Mouse (Mus musculus): ENCODE data around the gene Rex1bd. TPM values are rescaled to one million over a fixed set of nuclear protein-coding genes. Genes with fewer than 3 reads are reported as not detected.
"Not testable (repeated sequence)": the region's sequence is repeated elsewhere in the genome, so short reads cannot be mapped to it uniquely, and the experiment has no call there.

The Rex1bd gene
- polyA plus RNA-seq, 1 experiment from 2014 or later: 155 TPM

DNA sequence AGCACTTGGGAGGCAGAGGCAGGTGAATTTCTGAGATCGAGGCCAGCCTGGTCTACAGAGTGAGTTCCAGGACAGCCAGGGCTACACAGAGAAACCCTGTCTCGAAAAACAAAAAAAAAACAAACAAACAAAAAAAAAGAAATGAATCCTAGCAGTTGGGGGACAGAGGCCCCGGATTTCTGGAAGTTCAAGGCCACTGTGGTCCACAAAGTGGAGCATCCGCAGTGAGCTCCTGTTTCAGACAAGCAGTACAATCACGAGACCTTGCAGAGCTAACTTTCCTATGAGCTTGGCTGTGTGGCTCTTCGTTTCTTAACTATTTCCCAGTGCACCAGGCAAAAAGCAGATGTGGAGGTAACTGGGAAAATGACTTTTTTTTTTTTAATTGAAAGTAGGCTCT lies 4.6 kb upstream of the Rex1bd start:
- Histone ChIP-seq H3K27ac (replicated peaks) (0 out of 2 replicates have a peak overlapping the region, but pooled peaks have one; percentile 97), H3K36me3 (peaks cover 48% of the 10 kb centered on the region), H3K4me3 (replicated peaks) (peak overlapping the region; percentile 77), H3K4me1 (peaks cover 29% of the 10 kb centered on the region), H3K4me2 (replicated peaks) (peak overlapping the region; percentile 86)
- H3K9ac ChIP-seq; H3K27me3 ChIP-seq; H3K9me3 ChIP-seq (replicated peaks); ATAC-seq (ENCODE audit: insufficient number of reproducible peaks, low FRiP score, low TSS enrichment, low read depth): not testable (repeated sequence)
- 88% methylated on average over 6 of the region's 6 CpGs for WGBS

- Histone ChIP-seq H3K4me2 (replicated peaks) (peak within 1 kb of the TSS; percentile 86), H3K9me3 (replicated peaks) (no peaks in the 10 kb centered on the region), H3K4me1 (peaks cover 37% of the 10 kb centered on the region), H3K4me3 (replicated peaks) (peak within 1 kb of the TSS; percentile 77), H3K36me3 (peaks cover 43% of the 10 kb centered on the region), H3K9ac (peak within 1 kb of the TSS; percentile 94), H3K27ac (replicated peaks) (peak within 1 kb of the TSS; percentile 97), H3K27me3 (no peaks in the 10 kb centered on the region)
- ATAC-seq (ENCODE audit: insufficient number of reproducible peaks, low FRiP score, low TSS enrichment, low read depth): peak; percentile 87
- 1% methylated on average over 74 of the region's 74 CpGs for WGBS
Measured at GRCm38 (mm10) chr8:70510228-70510915, 3.8 kb upstream of the Rex1bd start, which contains the start of gene Uba52. Gene Uba52 (minus strand): TSS chr8:70510801.

DNA sequence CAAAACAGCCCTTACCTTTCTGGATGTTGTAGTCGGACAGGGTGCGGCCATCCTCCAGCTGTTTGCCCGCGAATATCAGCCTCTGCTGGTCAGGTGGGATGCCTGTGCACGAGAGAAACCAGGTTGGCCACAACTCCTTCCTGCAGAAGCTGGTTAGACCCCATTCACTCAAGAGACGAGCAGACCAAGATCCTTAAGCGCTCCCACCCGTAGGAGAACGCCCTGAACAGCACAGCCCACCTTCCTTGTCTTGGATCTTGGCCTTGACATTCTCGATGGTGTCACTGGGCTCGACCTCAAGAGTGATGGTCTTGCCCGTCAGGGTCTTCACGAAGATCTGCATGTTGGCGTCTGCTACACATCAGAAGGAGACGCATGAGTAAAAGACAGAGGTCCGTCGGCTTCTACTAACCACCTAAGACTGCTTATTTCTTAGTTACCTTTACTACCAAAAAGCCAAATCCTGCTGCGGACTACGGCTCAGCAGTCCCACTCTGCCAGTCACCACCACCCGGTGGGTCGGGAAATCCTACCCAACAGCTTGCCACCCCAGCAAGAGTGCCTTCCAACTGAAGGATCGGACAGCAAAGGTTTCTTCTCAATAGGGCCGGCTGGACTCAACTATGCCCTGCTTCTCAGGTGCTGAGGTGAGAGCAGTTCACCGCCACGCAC lies 2.9 kb upstream of the Rex1bd start:
- peak overlapping the region; percentile 97 for H3K27ac ChIP-seq (replicated peaks)
- H3K4me2 ChIP-seq (replicated peaks): peak overlapping the region; percentile 86
- no peaks in the 10 kb centered on the region for H3K9me3 ChIP-seq (replicated peaks)
- ATAC-seq (ENCODE audit: insufficient number of reproducible peaks, low FRiP score, low TSS enrichment, low read depth): no peak
- peaks cover 47% of the 10 kb centered on the region for H3K4me1 ChIP-seq
- WGBS: 8% methylated on average over 25 of the region's 25 CpGs
- no peaks in the 10 kb centered on the region for H3K27me3 ChIP-seq
- H3K36me3 ChIP-seq: peaks cover 40% of the 10 kb centered on the region
- peak overlapping the region; percentile 77 for H3K4me3 ChIP-seq (replicated peaks)
- peak overlapping the region; percentile 94 for H3K9ac ChIP-seq

GRCm38 (mm10) chr8:70507027-70507393 lies 458 bp upstream of the Rex1bd start:
- peak overlapping the region; percentile 97 for H3K27ac ChIP-seq (replicated peaks)
- WGBS: 48% methylated on average over 5 of the region's 5 CpGs
- peaks cover 68% of the 10 kb centered on the region for H3K4me1 ChIP-seq
- no peak for ATAC-seq (ENCODE audit: insufficient number of reproducible peaks, low FRiP score, low TSS enrichment, low read depth)
- peaks cover 8% of the 10 kb centered on the region; the same call in 1 of the 2 replicates for H3K27me3 ChIP-seq
- H3K4me3 ChIP-seq (replicated peaks): peak overlapping the region; percentile 73; the same call in 1 of the 2 replicates
- H3K9ac ChIP-seq: no peak overlapping the region
- H3K4me2 ChIP-seq (replicated peaks): 0 out of 2 replicates have a peak overlapping the region, but pooled peaks have one; percentile 15
- peaks cover 29% of the 10 kb centered on the region for H3K36me3 ChIP-seq
- H3K9me3 ChIP-seq (replicated peaks): no peaks in the 10 kb centered on the region

DNA sequence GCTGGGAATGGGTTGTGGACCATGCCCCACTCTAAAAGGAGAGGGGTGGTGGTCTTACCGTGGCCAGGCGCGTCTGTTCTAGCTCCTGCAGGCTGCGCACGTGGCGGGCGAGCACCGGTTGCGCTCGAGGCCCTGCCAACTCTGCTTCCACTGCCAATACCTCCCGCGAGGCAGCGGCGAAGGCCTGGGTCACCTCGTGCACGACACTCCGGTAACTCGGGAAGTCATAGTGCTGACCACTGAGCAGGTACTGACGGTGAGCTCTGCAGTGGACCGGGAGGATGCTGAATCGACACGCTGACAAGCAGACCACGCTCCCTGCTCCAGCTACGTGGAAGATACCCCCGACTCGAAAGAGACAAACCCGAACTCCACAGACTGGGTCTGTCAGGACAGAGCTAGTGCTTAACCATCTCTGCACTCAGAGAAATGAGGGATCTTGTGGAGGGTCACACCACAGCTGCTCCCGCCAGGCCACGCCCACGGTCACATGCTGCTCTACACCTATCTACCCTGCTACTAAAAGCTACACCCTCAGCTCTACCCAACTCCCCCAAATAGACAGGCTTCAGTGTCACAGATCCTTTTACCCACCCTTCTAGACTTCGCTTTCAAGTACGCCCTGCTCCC lies 739 bp downstream of the Rex1bd start:
- ATAC-seq (ENCODE audit: insufficient number of reproducible peaks, low FRiP score, low TSS enrichment, low read depth): peak; percentile 9
- peak overlapping the region; percentile 40 for H3K9ac ChIP-seq
- H3K4me2 ChIP-seq (replicated peaks): peak overlapping the region; percentile 83
- H3K9me3 ChIP-seq (replicated peaks): no peaks in the 10 kb centered on the region
- H3K4me1 ChIP-seq: peaks cover 76% of the 10 kb centered on the region
- H3K4me3 ChIP-seq (replicated peaks): peak overlapping the region; percentile 73
- H3K36me3 ChIP-seq: peaks cover 29% of the 10 kb centered on the region
- H3K27ac ChIP-seq (replicated peaks): peak overlapping the region; percentile 97
- H3K27me3 ChIP-seq: peaks cover 20% of the 10 kb centered on the region
- 27% methylated on average over 32 of the region's 32 CpGs for WGBS

GRCm38 (mm10) chr8:70504851-70505250 lies 1.7 kb downstream of the Rex1bd start:
- no peak for ATAC-seq (ENCODE audit: insufficient number of reproducible peaks, low FRiP score, low TSS enrichment, low read depth)
- 55% methylated on average over 3 of the region's 3 CpGs for WGBS
- Histone ChIP-seq H3K4me1 (peaks cover 86% of the 10 kb centered on the region), H3K9me3 (replicated peaks) (no peaks in the 10 kb centered on the region), H3K9ac (no peak overlapping the region), H3K27ac (replicated peaks) (peak overlapping the region; percentile 97), H3K36me3 (peaks cover 29% of the 10 kb centered on the region), H3K27me3 (peaks cover 27% of the 10 kb centered on the region), H3K4me2 (replicated peaks) (peak overlapping the region; percentile 83), H3K4me3 (replicated peaks) (peak overlapping the region; percentile 73)

DNA sequence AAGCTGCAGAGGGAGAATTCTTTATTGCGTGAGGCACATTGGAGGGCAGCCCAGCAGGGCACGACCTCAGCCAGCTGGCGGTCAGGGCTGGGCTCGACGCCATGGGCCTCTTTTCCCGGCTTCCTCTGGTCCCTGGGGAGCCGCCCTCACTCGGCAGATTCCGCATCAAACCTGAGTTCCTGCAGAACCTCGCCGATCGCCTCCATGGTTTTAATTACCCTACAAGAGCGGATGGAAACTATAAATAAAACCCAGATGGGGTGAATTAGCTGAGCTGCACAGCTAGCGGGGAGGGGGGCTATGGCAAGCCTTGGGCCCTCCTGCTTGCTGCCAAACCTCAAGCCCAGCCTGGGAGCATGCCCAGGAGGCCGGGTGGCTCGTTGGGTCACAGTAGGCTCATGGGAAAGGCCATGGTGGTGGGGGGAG lies 2.2 kb downstream of the Rex1bd start:
- peak overlapping the region; percentile 97 for H3K27ac ChIP-seq (replicated peaks)
- WGBS: 23% methylated on average over 16 of the region's 16 CpGs
- no peak overlapping the region for H3K9ac ChIP-seq
- peaks cover 31% of the 10 kb centered on the region for H3K27me3 ChIP-seq
- peak; percentile 52 for ATAC-seq (ENCODE audit: insufficient number of reproducible peaks, low FRiP score, low TSS enrichment, low read depth)
- peaks cover 86% of the 10 kb centered on the region for H3K4me1 ChIP-seq
- H3K4me3 ChIP-seq (replicated peaks): peak overlapping the region; percentile 73
- H3K4me2 ChIP-seq (replicated peaks): peak overlapping the region; percentile 83
- peaks cover 29% of the 10 kb centered on the region for H3K36me3 ChIP-seq
- H3K9me3 ChIP-seq (replicated peaks): no peaks in the 10 kb centered on the region

GRCm38 (mm10) chr8:70503062-70503750 lies 3.3 kb downstream of the Rex1bd start:
- no peak for ATAC-seq (ENCODE audit: insufficient number of reproducible peaks, low FRiP score, low TSS enrichment, low read depth)
- peaks cover 82% of the 10 kb centered on the region for H3K4me1 ChIP-seq
- peak overlapping the region; percentile 10; the same call in 1 of the 2 replicates for H3K4me3 ChIP-seq (replicated peaks)
- peak overlapping the region; percentile 97 for H3K27ac ChIP-seq (replicated peaks)
- no peaks in the 10 kb centered on the region for H3K9me3 ChIP-seq (replicated peaks)
- no peak overlapping the region for H3K9ac ChIP-seq
- H3K27me3 ChIP-seq: peaks cover 36% of the 10 kb centered on the region
- 13% methylated on average over 46 of the region's 46 CpGs for WGBS
- H3K4me2 ChIP-seq (replicated peaks): peak overlapping the region; percentile 26; the same call in 1 of the 2 replicates
- H3K36me3 ChIP-seq: peaks cover 19% of the 10 kb centered on the region

DNA sequence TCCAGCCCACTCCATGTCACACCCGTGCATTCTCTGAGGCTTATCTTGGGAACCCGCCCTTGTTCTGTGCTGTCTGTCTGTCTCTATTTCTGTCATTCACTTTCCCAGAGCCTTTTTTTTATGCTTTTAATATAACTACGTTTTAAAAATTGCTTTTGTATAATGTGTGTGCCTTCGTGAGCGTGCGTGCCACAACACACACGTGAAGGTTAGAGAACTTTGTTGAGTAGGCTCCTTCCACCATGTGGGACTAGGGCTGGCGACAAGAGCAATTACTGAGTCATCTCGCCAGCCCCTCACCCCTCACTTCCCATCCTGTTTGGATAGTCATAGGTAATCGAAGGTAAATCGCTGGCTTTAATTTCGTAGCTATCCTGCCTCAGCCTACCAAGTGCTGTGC lies 4.0 kb downstream of the Rex1bd start:
- WGBS: 40% methylated on average over 12 of the region's 12 CpGs
- Histone ChIP-seq H3K4me2 (replicated peaks) (no peak overlapping the region), H3K4me1 (peaks cover 82% of the 10 kb centered on the region), H3K9me3 (replicated peaks) (no peaks in the 10 kb centered on the region), H3K27me3 (peaks cover 36% of the 10 kb centered on the region), H3K36me3 (peaks cover 13% of the 10 kb centered on the region), H3K4me3 (replicated peaks) (0 out of 2 replicates have a peak overlapping the region, but pooled peaks have one; percentile 10), H3K9ac (no peak overlapping the region), H3K27ac (replicated peaks) (peak overlapping the region; percentile 97; the same call in 1 of the 2 replicates)
- no peak for ATAC-seq (ENCODE audit: insufficient number of reproducible peaks, low FRiP score, low TSS enrichment, low read depth)

DNA sequence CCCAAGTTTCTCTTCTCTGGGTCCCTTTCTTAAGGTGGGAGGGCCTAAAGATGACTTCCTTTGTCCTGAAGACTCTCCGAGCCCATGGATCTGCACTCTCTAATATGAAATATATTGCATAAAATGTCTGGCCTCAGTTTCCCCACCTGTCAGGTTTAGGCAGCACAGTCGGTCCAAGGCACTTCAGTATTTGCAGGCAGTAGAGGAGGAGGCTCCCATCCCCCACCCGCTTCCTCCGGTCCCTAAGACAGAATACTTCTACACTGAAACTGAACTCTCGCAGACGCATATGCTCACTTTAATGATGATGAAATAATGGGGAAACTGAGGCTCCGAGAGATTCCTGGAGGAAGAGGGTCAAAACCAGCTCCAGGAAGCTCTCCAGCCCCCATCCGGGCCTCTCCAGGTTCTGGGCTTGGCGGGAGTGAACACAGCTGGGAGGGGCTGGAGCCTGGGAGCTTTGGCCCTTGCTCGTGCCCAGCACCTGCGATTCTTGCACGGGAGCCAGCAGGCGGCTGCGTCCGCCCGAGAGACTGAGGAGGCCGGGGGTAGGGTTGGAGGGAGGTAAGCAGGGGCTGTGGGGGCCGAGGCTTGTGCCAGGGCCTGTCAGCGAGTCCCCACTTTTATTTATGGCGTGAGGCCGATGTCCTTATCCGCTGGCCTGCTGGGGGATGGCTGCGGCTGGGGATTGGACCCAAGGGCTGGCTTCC lies 4.6 kb downstream of the Rex1bd start:
- 0 out of 2 replicates have a peak overlapping the region, but pooled peaks have one; percentile 97 for H3K27ac ChIP-seq (replicated peaks)
- H3K27me3 ChIP-seq: peaks cover 39% of the 10 kb centered on the region
- H3K9ac ChIP-seq: no peak overlapping the region
- no peak overlapping the region for H3K4me2 ChIP-seq (replicated peaks)
- no peaks in the 10 kb centered on the region for H3K9me3 ChIP-seq (replicated peaks)
- ATAC-seq (ENCODE audit: insufficient number of reproducible peaks, low FRiP score, low TSS enrichment, low read depth): no peak
- 27% methylated on average over 23 of the region's 23 CpGs for WGBS
- H3K4me3 ChIP-seq (replicated peaks): no peak overlapping the region
- peaks cover 78% of the 10 kb centered on the region for H3K4me1 ChIP-seq
- peaks cover 8% of the 10 kb centered on the region for H3K36me3 ChIP-seq

All from embryonic facial prominence, embryonic 15.5 days (tissue).